Mouse (Mus musculus): ENCODE results near the gene Krtap19-1. TPM values are rescaled to one million over a fixed set of nuclear protein-coding genes. Genes with fewer than 3 reads are reported as not detected.

Gene Krtap19-1
- polyA plus RNA-seq (2015; fragmentation: Nextera tagmentation; extraction: Ambion mirVana), result not detected in 2 replicates

DNA sequence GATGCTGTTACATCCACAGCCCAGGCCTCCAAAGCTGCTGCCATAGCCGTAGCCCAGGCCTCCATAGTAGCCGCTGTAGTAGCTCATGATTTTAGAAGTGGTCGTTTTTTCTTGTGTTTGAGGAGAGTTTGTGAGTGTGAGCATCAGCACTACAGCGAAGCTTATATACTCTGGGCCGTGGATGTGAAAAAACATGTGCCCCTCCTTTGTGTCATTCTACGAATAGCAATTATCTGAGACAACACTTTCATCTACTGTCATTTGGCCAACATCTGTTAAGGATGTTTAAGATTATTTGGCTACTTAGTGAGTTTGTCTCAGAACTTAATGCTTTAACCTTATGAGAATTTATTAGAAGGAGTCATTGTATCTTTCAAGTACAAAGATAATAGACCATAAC is at the start of gene Krtap19-1:
Gene Krtap19-1 (minus strand): TSS at position 101 of the 400 bp plus-strand sequence.
- no peak for ATAC-seq
- no peaks in the 10 kb centered on the region for H3K27me3 ChIP-seq (replicated peaks; ENCODE audit: control insufficient read depth, insufficient read depth, low read length)
- no peak within 1 kb of the TSS for H3K9ac ChIP-seq (ENCODE audit: low read depth, low read length)
- WGBS, result 90% methylated on average over 6 of the region's 6 CpGs
- no peaks in the 10 kb centered on the region for H3K9me3 ChIP-seq (ENCODE audit: control insufficient read depth, low read length)
- no peaks in the 10 kb centered on the region for H3K4me1 ChIP-seq (ENCODE audit: control insufficient read depth, insufficient read depth, low read length)
- H3K27ac ChIP-seq (ENCODE audit: low read length), result no peak within 1 kb of the TSS
- H3K4me3 ChIP-seq (ENCODE audit: low read length), result no peak within 1 kb of the TSS
- H3K36me3 ChIP-seq (ENCODE audit: control insufficient read depth, insufficient read depth, low read length), result no peaks in the 10 kb centered on the region
- no peak within 1 kb of the TSS for H3K4me2 ChIP-seq (ENCODE audit: low read depth, low read length)

DNA sequence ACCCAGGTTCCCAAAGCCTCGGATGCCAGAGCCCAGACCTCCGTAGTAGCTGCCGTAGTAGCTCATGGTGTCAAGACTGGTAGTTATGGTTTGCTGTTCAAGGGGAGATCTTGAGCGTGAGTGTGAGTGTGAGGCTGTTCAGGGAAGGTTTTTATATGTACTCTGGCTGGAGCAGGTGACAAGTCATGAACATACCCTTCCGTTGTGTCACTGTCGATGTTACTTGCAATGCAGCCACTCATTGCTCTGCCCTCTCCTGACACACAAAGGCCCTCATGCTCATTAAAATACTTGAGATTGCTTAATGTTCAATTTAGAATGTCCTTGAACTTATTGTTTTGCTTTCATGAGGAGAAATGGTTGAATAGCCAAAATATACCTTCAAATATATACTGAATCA is 27.1 kb upstream of the Krtap19-1 start, which contains the start of gene Krtap19-5:
Gene Krtap19-5 (minus strand): TSS at position 101 of the 400 bp plus-strand sequence.
- ATAC-seq, result no peak

DNA sequence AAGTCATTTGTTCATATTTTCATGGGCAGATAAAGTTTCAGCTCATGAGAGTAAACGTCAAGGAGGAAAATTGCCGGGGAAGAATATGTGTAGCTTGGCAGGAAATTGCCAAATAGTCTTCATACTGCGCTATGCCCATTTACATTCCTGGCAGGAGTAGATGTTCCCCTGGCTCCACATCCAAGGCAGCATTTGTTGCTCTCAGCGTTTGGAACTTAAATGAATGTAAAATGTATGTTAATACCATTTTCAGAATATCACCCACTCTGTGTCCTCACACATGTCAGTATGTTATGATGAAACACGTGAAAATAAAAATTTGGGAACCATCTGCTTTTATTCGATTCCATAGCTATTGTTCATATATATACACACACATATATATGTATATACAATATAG is 17.7 kb upstream of the Krtap19-1 start:
- Histone ChIP-seq H3K9ac (ENCODE audit: low read depth, low read length) (no peak overlapping the region), H3K36me3 (ENCODE audit: control insufficient read depth, insufficient read depth, low read length) (no peaks in the 10 kb centered on the region), H3K4me1 (ENCODE audit: control insufficient read depth, insufficient read depth, low read length) (no peaks in the 10 kb centered on the region), H3K9me3 (ENCODE audit: control insufficient read depth, low read length) (no peaks in the 10 kb centered on the region), H3K4me2 (ENCODE audit: low read depth, low read length) (no peak overlapping the region), H3K27ac (ENCODE audit: low read length) (no peak overlapping the region), H3K27me3 (replicated peaks; ENCODE audit: control insufficient read depth, insufficient read depth, low read length) (no peaks in the 10 kb centered on the region), H3K4me3 (ENCODE audit: low read length) (no peak overlapping the region)
- WGBS, result 82% methylated on average over 6 of the region's 6 CpGs
- no peak for ATAC-seq

More for the DNA sequence above, 27.1 kb upstream of the Krtap19-1 start, which contains the start of gene Krtap19-5:
- no peak within 1 kb of the TSS for H3K4me2 ChIP-seq (ENCODE audit: low read depth, low read length)
- H3K4me1 ChIP-seq (ENCODE audit: control insufficient read depth, insufficient read depth, low read length), result no peaks in the 10 kb centered on the region
- H3K9ac ChIP-seq (ENCODE audit: low read depth, low read length), result no peak within 1 kb of the TSS
- no peak within 1 kb of the TSS for H3K27ac ChIP-seq (ENCODE audit: low read length)
- 88% methylated on average over 6 of the region's 6 CpGs for WGBS
- no peak within 1 kb of the TSS for H3K4me3 ChIP-seq (ENCODE audit: low read length)
- no peaks in the 10 kb centered on the region for H3K27me3 ChIP-seq (replicated peaks; ENCODE audit: control insufficient read depth, insufficient read depth, low read length)
- H3K9me3 ChIP-seq (ENCODE audit: control insufficient read depth, low read length), result no peaks in the 10 kb centered on the region
- no peaks in the 10 kb centered on the region for H3K36me3 ChIP-seq (ENCODE audit: control insufficient read depth, insufficient read depth, low read length)

DNA sequence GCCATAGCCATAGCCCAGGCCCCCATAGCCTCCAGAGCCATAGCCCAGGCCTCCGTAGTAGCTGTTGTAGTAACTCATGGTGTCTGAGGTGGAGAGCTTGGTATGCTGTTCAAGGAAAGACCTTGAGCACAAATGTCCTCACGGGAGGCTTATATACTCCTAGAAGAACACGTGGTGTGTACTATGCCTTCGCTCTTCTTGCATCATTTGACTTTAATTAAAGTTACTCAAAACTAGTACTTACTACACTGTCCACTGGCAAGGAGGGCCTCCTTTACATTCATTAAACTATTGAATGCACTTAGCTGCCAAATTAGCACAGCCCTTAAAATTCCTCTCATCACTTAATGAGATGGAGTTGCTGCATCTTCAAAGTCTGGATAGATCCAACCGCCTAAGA is 15.8 kb upstream of the Krtap19-1 start, which contains the start of gene Krtap19-4:
Gene Krtap19-4 (minus strand): TSS at position 101 of the 400 bp plus-strand sequence.
- Histone ChIP-seq H3K9ac (ENCODE audit: low read depth, low read length) (no peak within 1 kb of the TSS), H3K4me1 (ENCODE audit: control insufficient read depth, insufficient read depth, low read length) (no peaks in the 10 kb centered on the region), H3K27me3 (replicated peaks; ENCODE audit: control insufficient read depth, insufficient read depth, low read length) (no peaks in the 10 kb centered on the region), H3K9me3 (ENCODE audit: control insufficient read depth, low read length) (no peaks in the 10 kb centered on the region), H3K4me2 (ENCODE audit: low read depth, low read length) (no peak within 1 kb of the TSS), H3K4me3 (ENCODE audit: low read length) (no peak within 1 kb of the TSS), H3K27ac (ENCODE audit: low read length) (no peak within 1 kb of the TSS), H3K36me3 (ENCODE audit: control insufficient read depth, insufficient read depth, low read length) (no peaks in the 10 kb centered on the region)
- WGBS, result 88% methylated on average over 5 of the region's 5 CpGs
- no peak for ATAC-seq

DNA sequence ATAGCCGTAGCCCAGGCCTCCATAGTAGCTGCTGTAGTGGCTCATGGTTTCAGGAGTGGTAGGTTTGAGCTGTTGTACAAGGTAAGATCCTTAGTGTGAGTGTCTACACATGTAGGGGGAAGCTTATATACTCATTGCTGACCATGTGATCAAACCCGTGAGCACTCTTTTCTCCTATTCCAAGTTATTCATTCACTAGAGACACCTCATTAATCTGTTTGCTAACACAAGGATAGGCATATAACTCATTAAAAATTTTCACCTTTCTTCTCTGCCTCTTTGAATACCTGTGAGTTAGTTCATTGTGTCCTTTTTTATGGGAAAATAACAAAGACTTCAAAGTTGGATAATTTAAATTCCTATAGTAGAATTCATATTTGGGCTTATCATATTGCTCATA is 8.7 kb upstream of the Krtap19-1 start, which contains the start of gene Krtap19-3:
Gene Krtap19-3 (minus strand): TSS at position 101 of the 400 bp plus-strand sequence.
- Histone ChIP-seq H3K4me3 (ENCODE audit: low read length) (no peak within 1 kb of the TSS), H3K4me2 (ENCODE audit: low read depth, low read length) (no peak within 1 kb of the TSS), H3K27me3 (replicated peaks; ENCODE audit: control insufficient read depth, insufficient read depth, low read length) (no peaks in the 10 kb centered on the region), H3K27ac (ENCODE audit: low read length) (no peak within 1 kb of the TSS), H3K9me3 (ENCODE audit: control insufficient read depth, low read length) (no peaks in the 10 kb centered on the region), H3K9ac (ENCODE audit: low read depth, low read length) (no peak within 1 kb of the TSS), H3K36me3 (ENCODE audit: control insufficient read depth, insufficient read depth, low read length) (no peaks in the 10 kb centered on the region), H3K4me1 (ENCODE audit: control insufficient read depth, insufficient read depth, low read length) (no peaks in the 10 kb centered on the region)
- no peak for ATAC-seq
- WGBS, result 77% methylated on average over 2 of the region's 2 CpGs

DNA sequence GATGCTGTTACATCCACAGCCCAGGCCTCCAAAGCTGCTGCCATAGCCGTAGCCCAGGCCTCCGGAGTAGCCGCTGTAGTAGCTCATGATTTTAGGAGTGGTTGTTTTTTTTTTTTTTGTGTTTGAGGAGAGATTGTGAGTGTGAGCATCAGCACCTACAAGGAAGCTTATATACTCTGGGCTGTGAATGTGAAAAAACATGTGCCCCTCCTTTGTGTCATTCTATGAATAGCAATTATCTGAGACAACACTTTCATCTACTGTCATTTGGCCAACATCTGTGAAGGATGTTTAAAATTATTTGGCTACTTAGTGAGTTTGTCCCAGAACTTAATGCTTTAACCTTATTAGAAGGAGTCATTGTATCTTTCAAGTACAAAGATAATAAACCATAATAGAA is 5.0 kb upstream of the Krtap19-1 start, which contains the start of gene Krtap19-2:
Gene Krtap19-2 (minus strand): TSS at position 101 of the 400 bp plus-strand sequence.
- Histone ChIP-seq H3K4me3 (ENCODE audit: low read length) (no peak within 1 kb of the TSS), H3K36me3 (ENCODE audit: control insufficient read depth, insufficient read depth, low read length) (no peaks in the 10 kb centered on the region), H3K4me2 (ENCODE audit: low read depth, low read length) (no peak within 1 kb of the TSS), H3K9me3 (ENCODE audit: control insufficient read depth, low read length) (no peaks in the 10 kb centered on the region), H3K9ac (ENCODE audit: low read depth, low read length) (no peak within 1 kb of the TSS), H3K4me1 (ENCODE audit: control insufficient read depth, insufficient read depth, low read length) (no peaks in the 10 kb centered on the region), H3K27me3 (replicated peaks; ENCODE audit: control insufficient read depth, insufficient read depth, low read length) (no peaks in the 10 kb centered on the region), H3K27ac (ENCODE audit: low read length) (no peak within 1 kb of the TSS)
- ATAC-seq, result no peak
- 95% methylated on average over 3 of the region's 3 CpGs for WGBS

DNA sequence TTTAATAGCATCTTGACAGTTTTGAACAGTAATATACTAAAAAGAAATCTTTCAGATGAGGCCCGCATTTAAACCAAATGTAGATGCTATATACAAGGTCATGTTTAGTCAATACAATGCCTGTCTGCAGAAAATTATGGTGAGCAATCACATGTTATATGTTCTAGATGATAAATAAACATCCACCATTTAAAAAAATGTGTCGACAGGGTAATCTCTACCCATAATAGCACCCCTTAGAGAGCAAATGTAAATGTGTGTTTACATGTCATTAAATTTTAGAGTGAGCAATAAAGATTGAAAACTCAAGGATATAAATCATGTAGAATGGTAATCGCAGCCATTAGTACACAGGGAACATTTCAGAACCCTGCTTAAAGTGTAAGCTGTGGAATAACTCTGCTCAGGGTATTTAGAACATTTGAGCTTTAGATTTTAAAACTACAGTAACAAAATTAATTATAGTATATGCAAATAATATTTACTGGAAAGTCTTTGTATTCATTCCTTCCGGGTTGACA is 4.3 kb downstream of the Krtap19-1 start:
- H3K4me3 ChIP-seq (ENCODE audit: low read length), result no peak overlapping the region
- H3K9me3 ChIP-seq (ENCODE audit: control insufficient read depth, low read length), result no peaks in the 10 kb centered on the region
- no peak for ATAC-seq
- no peak overlapping the region for H3K9ac ChIP-seq (ENCODE audit: low read depth, low read length)
- no peak overlapping the region for H3K27ac ChIP-seq (ENCODE audit: low read length)
- 80% methylated on average over 4 of the region's 4 CpGs for WGBS
- H3K4me1 ChIP-seq (ENCODE audit: control insufficient read depth, insufficient read depth, low read length), result no peaks in the 10 kb centered on the region
- H3K27me3 ChIP-seq (replicated peaks; ENCODE audit: control insufficient read depth, insufficient read depth, low read length), result no peaks in the 10 kb centered on the region
- no peak overlapping the region for H3K4me2 ChIP-seq (ENCODE audit: low read depth, low read length)
- H3K36me3 ChIP-seq (ENCODE audit: control insufficient read depth, insufficient read depth, low read length), result no peaks in the 10 kb centered on the region

DNA sequence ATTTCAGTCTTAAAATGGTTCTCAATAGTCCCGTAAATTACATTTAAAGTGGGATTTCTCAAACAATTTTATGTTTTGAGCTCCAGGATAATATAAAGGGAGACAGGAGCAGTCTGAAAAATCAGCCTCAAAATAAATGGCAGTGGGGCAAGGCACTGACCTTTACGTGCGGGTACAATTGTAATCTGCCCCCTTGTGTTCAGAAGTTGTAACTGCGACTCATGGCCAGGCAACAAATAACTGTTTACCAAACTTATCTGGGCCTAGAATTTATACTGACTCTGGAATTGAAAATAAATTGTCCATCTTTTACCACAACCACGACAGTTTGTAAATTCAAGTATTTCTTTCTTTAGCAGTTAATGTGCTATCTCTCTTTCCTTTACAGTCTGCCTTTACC is 17.8 kb downstream of the Krtap19-1 start:
- no peak overlapping the region for H3K27ac ChIP-seq (ENCODE audit: low read length)
- no peaks in the 10 kb centered on the region for H3K9me3 ChIP-seq (ENCODE audit: control insufficient read depth, low read length)
- H3K4me3 ChIP-seq (ENCODE audit: low read length), result no peak overlapping the region
- H3K4me1 ChIP-seq (ENCODE audit: control insufficient read depth, insufficient read depth, low read length), result no peaks in the 10 kb centered on the region
- no peak for ATAC-seq
- H3K27me3 ChIP-seq (replicated peaks; ENCODE audit: control insufficient read depth, insufficient read depth, low read length), result no peaks in the 10 kb centered on the region
- no peak overlapping the region for H3K9ac ChIP-seq (ENCODE audit: low read depth, low read length)
- no peaks in the 10 kb centered on the region for H3K36me3 ChIP-seq (ENCODE audit: control insufficient read depth, insufficient read depth, low read length)
- no peak overlapping the region for H3K4me2 ChIP-seq (ENCODE audit: low read depth, low read length)
- WGBS, result 13% methylated on average over 5 of the region's 5 CpGs

DNA sequence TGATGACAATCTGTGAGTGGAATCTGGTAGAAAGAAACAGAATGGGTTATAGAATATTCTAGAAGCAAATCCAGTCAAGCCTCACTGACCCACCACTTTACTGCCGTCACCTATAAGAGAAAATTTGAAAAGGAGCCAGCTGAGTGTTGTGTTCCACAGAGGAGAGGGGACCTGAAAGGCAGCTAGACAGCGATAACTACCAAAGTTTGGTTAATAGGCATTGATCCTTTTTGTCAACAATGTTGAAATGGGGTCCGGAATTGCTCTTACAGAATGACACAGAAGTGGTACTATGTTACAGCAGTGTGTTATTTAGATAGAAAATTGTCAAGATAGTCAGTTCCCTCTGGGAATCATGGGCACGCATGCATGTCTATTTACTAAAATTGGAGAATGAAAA is 20.7 kb downstream of the Krtap19-1 start:
- Histone ChIP-seq H3K27ac (ENCODE audit: low read length) (no peak overlapping the region), H3K9ac (ENCODE audit: low read depth, low read length) (no peak overlapping the region), H3K9me3 (ENCODE audit: control insufficient read depth, low read length) (no peaks in the 10 kb centered on the region), H3K4me2 (ENCODE audit: low read depth, low read length) (no peak overlapping the region), H3K4me3 (ENCODE audit: low read length) (no peak overlapping the region), H3K27me3 (replicated peaks; ENCODE audit: control insufficient read depth, insufficient read depth, low read length) (no peaks in the 10 kb centered on the region), H3K36me3 (ENCODE audit: control insufficient read depth, insufficient read depth, low read length) (no peaks in the 10 kb centered on the region), H3K4me1 (ENCODE audit: control insufficient read depth, insufficient read depth, low read length) (no peaks in the 10 kb centered on the region)
- no peak for ATAC-seq
- WGBS, result 74% methylated on average over 4 of the region's 4 CpGs

DNA sequence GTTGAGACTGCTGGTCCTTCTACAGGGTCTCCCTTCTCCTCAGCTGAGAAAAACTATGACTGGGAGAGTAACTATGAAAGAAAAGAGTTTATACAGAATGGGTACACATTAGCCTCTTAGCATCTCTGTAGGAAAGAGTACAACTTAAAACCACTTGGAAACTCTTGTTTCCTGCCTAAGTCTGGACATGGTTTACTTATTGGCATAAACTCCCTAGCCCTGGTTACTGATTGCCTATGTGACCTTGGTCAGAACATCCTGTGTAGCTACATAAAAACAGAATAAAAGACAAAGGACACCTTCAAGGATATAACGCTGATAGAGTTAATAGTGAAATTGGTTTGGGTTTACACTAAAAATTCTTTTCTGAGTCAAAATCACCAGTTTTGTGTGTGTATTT is 21.8 kb downstream of the Krtap19-1 start:
- Histone ChIP-seq H3K4me2 (ENCODE audit: low read depth, low read length) (no peak overlapping the region), H3K9ac (ENCODE audit: low read depth, low read length) (no peak overlapping the region), H3K4me3 (ENCODE audit: low read length) (no peak overlapping the region), H3K27ac (ENCODE audit: low read length) (no peak overlapping the region), H3K4me1 (ENCODE audit: control insufficient read depth, insufficient read depth, low read length) (no peaks in the 10 kb centered on the region), H3K27me3 (replicated peaks; ENCODE audit: control insufficient read depth, insufficient read depth, low read length) (no peaks in the 10 kb centered on the region), H3K36me3 (ENCODE audit: control insufficient read depth, insufficient read depth, low read length) (no peaks in the 10 kb centered on the region), H3K9me3 (ENCODE audit: control insufficient read depth, low read length) (no peaks in the 10 kb centered on the region)
- 80% methylated on average over 1 of the region's 1 CpGs for WGBS
- no peak for ATAC-seq

Measured in intestine, embryonic 16.5 days (tissue).